Mouse (Mus musculus): ENCODE measurements around the gene Efna1. TPM values are rescaled to one million over a fixed set of nuclear protein-coding genes. Genes with fewer than 3 reads are reported as not detected.

Efna1 gene
- polyA plus RNA-seq, 1 experiment from 2014 or later = 5.3 TPM

- 58% methylated on average over 4 of the region's 4 CpGs for WGBS (ENCODE audit: insufficient replicate concordance)
- Histone ChIP-seq H3K27me3 (replicated peaks) (peaks cover 56% of the 10 kb centered on the region), H3K9me3 (replicated peaks) (no peaks in the 10 kb centered on the region), H3K4me2 (peak overlapping the region; percentile 88), H3K36me3 (peaks cover 18% of the 10 kb centered on the region), H3K4me3 (peak overlapping the region; percentile 75; the same call in 1 of the 2 replicates), H3K4me1 (peaks cover 65% of the 10 kb centered on the region), H3K27ac (no peak overlapping the region), H3K9ac (peak overlapping the region; percentile 76; the same call in 1 of the 2 replicates)
- ATAC-seq = no peak
These were observed 33.5 kb downstream of the Efna1 start for GRCm38 (mm10) chr3:89247466-89247865.

- under 1% methylated on average over 42 of the region's 42 CpGs for WGBS (ENCODE audit: insufficient replicate concordance)
- Histone ChIP-seq H3K36me3 (peaks cover 18% of the 10 kb centered on the region), H3K9me3 (replicated peaks) (no peaks in the 10 kb centered on the region), H3K27me3 (replicated peaks) (peaks cover 53% of the 10 kb centered on the region), H3K9ac (peak within 1 kb of the TSS; percentile 76), H3K4me2 (peak within 1 kb of the TSS; percentile 88), H3K4me1 (peaks cover 63% of the 10 kb centered on the region), H3K4me3 (peak within 1 kb of the TSS; percentile 75), H3K27ac (peak within 1 kb of the TSS; percentile 49; the same call in 1 of the 2 replicates)
- peak; percentile 66 for ATAC-seq
These were observed 34.5 kb downstream of the Efna1 start, which contains the start of gene Trim46 for GRCm38 (mm10) chr3:89246261-89247100. Trim46 (minus strand) TSS chr3:89246309.

- H3K36me3 ChIP-seq = peaks cover 18% of the 10 kb centered on the region
- peaks cover 49% of the 10 kb centered on the region for H3K27me3 ChIP-seq (replicated peaks)
- peak within 1 kb of the TSS; percentile 76 for H3K9ac ChIP-seq
- no peaks in the 10 kb centered on the region for H3K9me3 ChIP-seq (replicated peaks)
- peak; percentile 13; the same call in 1 of the 2 replicates for ATAC-seq
- peak within 1 kb of the TSS; percentile 88 for H3K4me2 ChIP-seq
- H3K4me1 ChIP-seq = peaks cover 55% of the 10 kb centered on the region
- WGBS (ENCODE audit: insufficient replicate concordance) = 5% methylated on average over 20 of the region's 20 CpGs
- H3K27ac ChIP-seq = peak within 1 kb of the TSS; percentile 49; the same call in 1 of the 2 replicates
- H3K4me3 ChIP-seq = peak within 1 kb of the TSS; percentile 75
These were observed 35.2 kb downstream of the Efna1 start, which contains the start of gene Krtcap2 for GRCm38 (mm10) chr3:89245688-89246171. Krtcap2 (plus strand) TSS chr3:89245966.

GRCm38 (mm10) chr3:89244982-89245687, 35.8 kb downstream of the Efna1 start:
- H3K27me3 ChIP-seq (replicated peaks) = peaks cover 45% of the 10 kb centered on the region
- H3K27ac ChIP-seq = no peak overlapping the region
- peaks cover 18% of the 10 kb centered on the region for H3K36me3 ChIP-seq
- H3K9me3 ChIP-seq (replicated peaks) = no peaks in the 10 kb centered on the region
- H3K4me1 ChIP-seq = peaks cover 49% of the 10 kb centered on the region
- 2% methylated on average over 24 of the region's 26 CpGs for WGBS (ENCODE audit: insufficient replicate concordance)
- H3K4me3 ChIP-seq = peak overlapping the region; percentile 75
- peak overlapping the region; percentile 88 for H3K4me2 ChIP-seq
- no peak for ATAC-seq
- 0 out of 2 replicates have a peak overlapping the region, but pooled peaks have one; percentile 13 for H3K9ac ChIP-seq

- Histone ChIP-seq H3K4me3 (peak overlapping the region; percentile 75), H3K9ac (0 out of 2 replicates have a peak overlapping the region, but pooled peaks have one; percentile 13), H3K27me3 (replicated peaks) (peaks cover 46% of the 10 kb centered on the region), H3K4me2 (peak overlapping the region; percentile 88), H3K27ac (no peak overlapping the region), H3K36me3 (peaks cover 14% of the 10 kb centered on the region), H3K9me3 (replicated peaks) (no peaks in the 10 kb centered on the region), H3K4me1 (peaks cover 49% of the 10 kb centered on the region)
- ATAC-seq = no peak
- 14% methylated on average over 25 of the region's 25 CpGs for WGBS (ENCODE audit: insufficient replicate concordance)
These were observed 36.6 kb downstream of the Efna1 start for GRCm38 (mm10) chr3:89244158-89244981.

GRCm38 (mm10) chr3:89243609-89244008, 37.3 kb downstream of the Efna1 start:
- 18% methylated on average over 14 of the region's 14 CpGs for WGBS (ENCODE audit: insufficient replicate concordance)
- Histone ChIP-seq H3K9me3 (replicated peaks) (no peaks in the 10 kb centered on the region), H3K27ac (no peak overlapping the region), H3K9ac (no peak overlapping the region), H3K36me3 (peaks cover 7% of the 10 kb centered on the region), H3K27me3 (replicated peaks) (peaks cover 53% of the 10 kb centered on the region), H3K4me3 (no peak overlapping the region), H3K4me2 (peak overlapping the region; percentile 31), H3K4me1 (peaks cover 52% of the 10 kb centered on the region)
- no peak for ATAC-seq

- Histone ChIP-seq H3K27ac (no peak overlapping the region), H3K4me3 (no peak overlapping the region), H3K4me1 (peaks cover 46% of the 10 kb centered on the region), H3K9me3 (replicated peaks) (no peaks in the 10 kb centered on the region), H3K36me3 (no peaks in the 10 kb centered on the region), H3K9ac (no peak overlapping the region), H3K27me3 (replicated peaks) (peaks cover 63% of the 10 kb centered on the region), H3K4me2 (no peak overlapping the region)
- no peak for ATAC-seq
- 58% methylated on average over 9 of the region's 9 CpGs for WGBS (ENCODE audit: insufficient replicate concordance)
These were observed 38.5 kb downstream of the Efna1 start for GRCm38 (mm10) chr3:89242331-89242895.

- Histone ChIP-seq H3K9me3 (replicated peaks) (no peaks in the 10 kb centered on the region), H3K9ac (no peak overlapping the region), H3K36me3 (no peaks in the 10 kb centered on the region), H3K4me1 (peaks cover 11% of the 10 kb centered on the region), H3K4me3 (no peak overlapping the region), H3K4me2 (no peak overlapping the region), H3K27ac (no peak overlapping the region), H3K27me3 (replicated peaks) (peaks cover 69% of the 10 kb centered on the region)
- peak; percentile 33; the same call in 1 of the 2 replicates for ATAC-seq
- WGBS (ENCODE audit: insufficient replicate concordance) = 56% methylated on average over 12 of the region's 12 CpGs
These were observed 42.4 kb downstream of the Efna1 start for GRCm38 (mm10) chr3:89238494-89238893.

GRCm38 (mm10) chr3:89237682-89238081, 43.3 kb downstream of the Efna1 start:
- ATAC-seq = no peak
- Histone ChIP-seq H3K9ac (no peak overlapping the region), H3K36me3 (no peaks in the 10 kb centered on the region), H3K27me3 (replicated peaks) (peaks cover 64% of the 10 kb centered on the region), H3K4me1 (peaks cover 7% of the 10 kb centered on the region), H3K4me3 (no peak overlapping the region), H3K4me2 (no peak overlapping the region), H3K27ac (no peak overlapping the region), H3K9me3 (replicated peaks) (no peaks in the 10 kb centered on the region)
- WGBS (ENCODE audit: insufficient replicate concordance) = 78% methylated on average over 21 of the region's 21 CpGs

GRCm38 (mm10) chr3:89236516-89236915, 44.4 kb downstream of the Efna1 start:
- Histone ChIP-seq H3K4me2 (no peak overlapping the region), H3K9ac (no peak overlapping the region), H3K27ac (no peak overlapping the region), H3K27me3 (replicated peaks) (peaks cover 68% of the 10 kb centered on the region), H3K36me3 (no peaks in the 10 kb centered on the region), H3K4me1 (peaks cover 10% of the 10 kb centered on the region), H3K4me3 (no peak overlapping the region), H3K9me3 (replicated peaks) (no peaks in the 10 kb centered on the region)
- WGBS (ENCODE audit: insufficient replicate concordance) = 75% methylated on average over 10 of the region's 10 CpGs
- no peak for ATAC-seq

- ATAC-seq = no peak
- no peak overlapping the region for H3K27ac ChIP-seq
- H3K36me3 ChIP-seq = no peaks in the 10 kb centered on the region
- H3K27me3 ChIP-seq (replicated peaks) = peaks cover 85% of the 10 kb centered on the region
- WGBS (ENCODE audit: insufficient replicate concordance) = 50% methylated on average over 14 of the region's 14 CpGs
- no peak overlapping the region for H3K4me2 ChIP-seq
- peaks cover 10% of the 10 kb centered on the region for H3K4me1 ChIP-seq
- H3K4me3 ChIP-seq = no peak overlapping the region
- H3K9me3 ChIP-seq (replicated peaks) = no peaks in the 10 kb centered on the region
- H3K9ac ChIP-seq = no peak overlapping the region
These were observed 47.3 kb downstream of the Efna1 start for GRCm38 (mm10) chr3:89233562-89234110.

All from liver, embryonic 12.5 days (tissue).